Mouse (Mus musculus): ENCODE results near the gene Platr25.
"Not testable (repeated sequence)": the region's sequence is repeated elsewhere in the genome, so short reads cannot be mapped to it uniquely, and the experiment has no call there.

DNA sequence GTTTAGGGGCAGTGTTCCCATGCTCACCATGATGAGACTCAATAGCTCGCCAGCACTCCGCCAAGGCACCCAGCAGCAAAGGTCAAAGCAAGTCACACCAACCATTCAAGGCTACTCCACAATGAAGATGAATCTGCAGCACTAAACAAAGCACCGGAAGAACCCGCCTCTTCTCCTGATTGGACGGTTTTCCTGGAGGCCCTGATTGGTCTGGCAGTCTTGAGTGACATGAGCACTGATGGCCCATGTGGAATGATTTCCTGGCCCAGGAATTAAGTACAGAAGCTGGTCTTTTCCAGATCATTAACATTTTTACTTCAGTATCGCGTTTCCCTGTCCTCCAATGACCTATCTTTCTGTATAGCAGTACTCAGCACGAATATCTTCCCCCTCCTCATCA is 47.9 kb downstream of the Platr25 start:
- not testable (repeated sequence) for TF ChIP-seq MYOD1 (IDR thresholded peaks at IDR 0.05; ENCODE audit: control insufficient read depth in 1 of 3, insufficient read length in 2 of 3, low read depth in 2 of 3); MAX (IDR thresholded peaks at IDR 0.05; ENCODE audit: low read depth)

Data from myocyte (in vitro differentiated cells).